Mouse (Mus musculus): ENCODE measurements around the gene Med29.

The Med29 gene

GRCm38 (mm10) chr7:28351676-28352191, 40.8 kb downstream of the Med29 start:
- DNase-seq = no peak

DNA sequence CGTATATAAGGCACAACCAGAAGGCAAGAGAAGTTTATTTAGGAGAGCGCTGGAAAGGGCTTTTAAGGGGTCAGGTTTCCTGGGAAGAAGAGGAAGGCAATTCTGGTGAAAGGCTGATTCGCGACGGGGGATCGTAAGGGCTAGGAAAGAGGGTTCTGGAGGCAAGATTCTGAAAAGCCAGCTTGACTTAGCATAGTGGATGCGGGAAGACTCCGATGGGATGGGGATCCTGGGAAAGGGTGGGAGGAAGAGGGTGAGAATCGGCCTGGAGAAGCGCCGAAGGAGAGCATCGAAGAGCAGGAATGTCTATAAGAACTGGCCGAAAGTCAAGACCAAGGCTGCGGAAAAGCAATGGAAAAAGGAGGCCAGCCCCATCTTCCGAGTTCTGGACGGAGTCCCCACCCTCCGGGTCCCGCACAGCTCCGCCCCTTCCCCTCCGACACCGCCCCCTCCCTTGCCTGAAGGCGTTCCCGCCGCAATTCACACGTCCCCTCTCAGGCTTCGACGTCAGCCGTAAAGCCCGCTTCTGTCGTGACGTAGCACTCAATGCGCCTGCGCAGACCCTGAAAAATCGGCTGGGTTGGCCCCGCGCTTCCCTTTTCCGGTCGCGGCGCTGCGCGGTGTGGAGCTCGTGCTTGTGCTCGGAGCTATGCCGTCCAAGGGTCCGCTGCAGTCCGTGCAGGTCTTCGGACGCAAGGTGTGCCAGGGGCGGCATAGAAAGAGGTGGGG, 42.2 kb downstream of the Med29 start, which contains the start of gene Rps16:
Gene Rps16 (plus strand): TSS at position 498 of the 729 bp plus-strand sequence.
- peak; percentile 99 for DNase-seq

- peak; percentile 55 to 68 for DNase-seq
These were observed 43.9 kb downstream of the Med29 start for GRCm38 (mm10) chr7:28348601-28349000.

DNA sequence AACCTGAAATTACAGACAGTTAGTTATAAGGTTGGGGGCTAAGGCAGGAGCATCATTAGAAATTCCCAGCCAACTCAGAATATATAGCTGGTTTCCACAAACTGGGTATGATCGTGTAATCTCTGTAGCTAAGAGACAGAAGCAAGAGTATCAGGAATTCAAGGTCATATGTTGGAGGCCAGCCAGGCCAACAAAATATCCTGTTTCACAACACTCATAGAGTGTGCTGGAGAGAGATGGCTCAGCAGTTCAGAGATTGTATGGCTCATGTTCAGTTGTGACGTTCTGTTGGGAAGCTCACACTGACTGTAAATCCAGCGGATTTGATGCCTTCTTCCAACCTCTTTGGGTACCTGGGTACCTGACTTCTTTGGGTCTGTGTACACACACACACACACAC, 44.8 kb downstream of the Med29 start:
- DNase-seq = no peak

DNA sequence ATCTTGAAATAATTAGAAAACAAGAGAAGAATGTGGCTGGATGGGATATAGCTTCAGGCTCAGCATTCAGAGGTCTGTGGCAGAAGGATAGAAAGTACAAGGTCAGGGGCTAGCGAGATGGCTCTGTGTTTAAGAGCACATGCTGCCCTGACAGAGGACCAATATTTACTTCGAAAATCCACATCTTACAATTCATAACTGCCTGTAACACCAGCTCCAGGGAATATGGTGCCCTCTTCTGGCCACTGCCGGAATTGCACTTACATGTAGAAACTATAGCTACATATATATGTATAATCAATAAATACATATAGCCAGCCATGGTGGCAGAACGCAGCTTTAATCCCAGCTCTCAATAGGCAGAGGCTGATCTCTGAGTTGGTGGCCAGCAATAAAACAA, 47.9 kb downstream of the Med29 start:
- peak; percentile 82 to 85 for DNase-seq

DNA sequence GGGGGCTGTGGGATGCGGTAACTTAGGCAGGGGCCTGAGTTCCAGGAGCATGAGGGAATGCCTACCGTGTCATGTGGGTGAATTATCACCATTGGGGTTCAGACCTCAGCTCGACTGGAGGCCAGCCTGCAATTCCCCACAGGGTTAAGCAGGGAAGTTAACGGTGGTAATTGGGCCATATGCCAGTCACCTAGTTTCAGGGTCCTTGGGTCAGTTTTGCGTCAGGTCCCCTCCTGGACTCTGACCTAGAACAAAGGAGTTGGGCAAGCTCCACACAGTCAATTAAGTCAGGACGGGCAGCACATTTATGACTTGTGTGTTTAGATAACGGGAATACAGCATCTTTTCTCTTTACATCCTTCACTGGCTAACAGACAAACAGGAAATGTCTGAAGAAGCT, 51.1 kb downstream of the Med29 start:
- DNase-seq = no peak

DNA sequence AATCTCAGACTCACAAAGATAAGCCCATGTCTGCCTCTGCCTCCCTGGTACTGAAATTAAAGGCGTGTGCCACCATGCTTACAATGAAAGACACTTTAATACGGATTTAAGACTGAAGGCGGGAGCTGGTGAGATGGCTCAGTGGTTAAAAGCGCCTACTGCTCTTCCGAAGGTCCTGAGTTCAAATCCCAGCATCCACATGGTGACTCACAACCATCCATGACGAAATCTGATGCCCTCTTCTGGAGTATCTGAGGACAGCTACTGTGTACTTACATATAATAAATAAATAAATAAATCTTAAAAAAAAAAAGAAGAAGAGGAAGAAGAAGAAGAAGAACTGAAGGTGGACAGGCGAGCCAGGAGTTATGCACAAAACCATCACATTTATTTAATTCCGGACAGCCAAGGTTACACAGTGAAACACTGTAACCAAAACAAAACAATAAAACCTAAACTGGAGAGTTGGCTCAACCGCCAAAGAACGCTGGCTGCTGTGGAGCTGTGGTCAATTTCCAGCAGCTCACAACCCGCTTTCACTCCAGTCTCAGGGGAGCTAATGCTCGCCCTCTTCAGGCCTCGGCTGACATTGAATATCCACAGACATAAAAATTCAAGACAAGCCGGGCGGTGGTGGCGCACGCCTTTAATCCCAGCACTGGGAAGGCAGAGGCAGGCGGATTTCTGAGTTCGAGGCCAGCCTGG, 53.1 kb downstream of the Med29 start:
- DNase-seq = peak; percentile 57 to 62

- peak; percentile 97 to 98 for DNase-seq
These were observed 54.2 kb downstream of the Med29 start, which contains the start of gene Supt5 for GRCm38 (mm10) chr7:28338108-28338998. Gene Supt5, minus strand, starts transcription at chr7:28338746.

All from cerebellum, postnatal 10 days (tissue).